Mouse (Mus musculus) CD8-positive naive resting alpha-beta T cell, adult 2 months (primary cell): ENCODE measurements around the gene Psmd12.
A peak's percentile ranks its signal among the peaks of the same experiment; 100 is the strongest.
"Not testable (repeated sequence)": the region's sequence is repeated elsewhere in the genome, so short reads cannot be mapped to it uniquely, and the experiment has no call there.

Source experiments
- DNase-seq, 2 experiments: peaks; one replicate each; pipeline ENCODE4 v3.0.0; 2022; ENCODE audit warnings: low read depth in 2 of 2, low spot score in 2 of 2

Psmd12 gene

GRCm38 (mm10) chr11:107459828-107460227 lies 19.5 kb upstream of the Psmd12 start:
- DNase-seq = no peak

GRCm38 (mm10) chr11:107462478-107462877 lies 16.8 kb upstream of the Psmd12 start:
- peak; percentile 29 to 50 for DNase-seq

- DNase-seq = no peak
These were observed 16.0 kb upstream of the Psmd12 start for GRCm38 (mm10) chr11:107463251-107463681.

GRCm38 (mm10) chr11:107464141-107464540 lies 15.1 kb upstream of the Psmd12 start:
- no peak for DNase-seq

- DNase-seq = no peak
These were observed 14.2 kb upstream of the Psmd12 start for GRCm38 (mm10) chr11:107465041-107465440.

GRCm38 (mm10) chr11:107465969-107466368 lies 13.3 kb upstream of the Psmd12 start:
- DNase-seq = no peak

- no peak for DNase-seq
These were observed 12.5 kb upstream of the Psmd12 start for GRCm38 (mm10) chr11:107466611-107467391.

GRCm38 (mm10) chr11:107468252-107469030 lies 10.8 kb upstream of the Psmd12 start:
- no peak for DNase-seq

- peak; percentile 64 to 65 for DNase-seq
These were observed 10.2 kb upstream of the Psmd12 start for GRCm38 (mm10) chr11:107469031-107469522.

- peak; percentile 40 to 48 for DNase-seq
These were observed 9.5 kb upstream of the Psmd12 start for GRCm38 (mm10) chr11:107469523-107470371.

GRCm38 (mm10) chr11:107470521-107471041 lies 8.7 kb upstream of the Psmd12 start, which contains the start of gene Pitpnc1:
Gene Pitpnc1 (minus strand): TSS chr11:107470699.
- peak; percentile 86 for DNase-seq

- DNase-seq = no peak
These were observed 8.1 kb upstream of the Psmd12 start for GRCm38 (mm10) chr11:107471071-107471720.

GRCm38 (mm10) chr11:107472304-107472703 lies 7.0 kb upstream of the Psmd12 start:
- DNase-seq = no peak

- peak; percentile 42 to 66 for DNase-seq
These were observed 6.0 kb upstream of the Psmd12 start for GRCm38 (mm10) chr11:107473137-107473820.

GRCm38 (mm10) chr11:107479862-107480203 lies 549 bp downstream of the Psmd12 start:
- DNase-seq = no peak

GRCm38 (mm10) chr11:107484341-107484740 lies 5.1 kb downstream of the Psmd12 start:
- DNase-seq = no peak

GRCm38 (mm10) chr11:107502801-107503200 lies 23.5 kb downstream of the Psmd12 start:
- DNase-seq = no peak

- not testable (repeated sequence) for DNase-seq
These were observed 25.1 kb downstream of the Psmd12 start for GRCm38 (mm10) chr11:107504364-107504763.

- DNase-seq = peak in 1 of 2 experiments; percentile 8
These were observed 27.0 kb downstream of the Psmd12 start for GRCm38 (mm10) chr11:107506260-107506659.
